Mouse (Mus musculus) G1E (cell line): ENCODE measurements around the gene Zcwpw1. TPM values are rescaled to one million over a fixed set of nuclear protein-coding genes. Genes with fewer than 3 reads are reported as not detected.

Source experiments
- ATAC-seq: 2 replicates; pipeline ENCODE4 v1.8.0; 2016; ENCODE audit warnings: mild to moderate bottlenecking; ENCODE audit not compliant: insufficient number of reproducible peaks, poor library complexity, low FRiP score, severe bottlenecking; ENCODE audit errors: extremely low read depth
- DNase-seq: peaks from one replicate; pipeline ENCODE4 v3.0.0; 2012; ENCODE audit warnings: low spot score
- H3K27me3 ChIP-seq: 2 replicates; pipeline ENCODE4 v1.6.1; 2012; ENCODE audit warnings: mild to moderate bottlenecking, low read length, inconsistent platforms; ENCODE audit not compliant: insufficient read depth
- H3K36me3 ChIP-seq: replicated peaks from 2 replicates; pipeline ENCODE3; 2012; ENCODE audit warnings: mild to moderate bottlenecking, inconsistent platforms
- H3K4me1 ChIP-seq: 2 replicates; pipeline ENCODE4 v1.6.1; 2012; ENCODE audit warnings: low read depth, low read length, inconsistent platforms, mixed read lengths; ENCODE audit not compliant: insufficient read depth
- H3K4me3 ChIP-seq: 2 replicates; pipeline ENCODE4 v1.5.1; 2012; ENCODE audit warnings: low read depth, mild to moderate bottlenecking, inconsistent platforms, low read length, moderate library complexity, mixed read lengths
- H3K9me3 ChIP-seq: replicated peaks from 2 replicates; pipeline ENCODE4 v1.6.1; 2012; ENCODE audit warnings: inconsistent platforms
- CTCF ChIP-seq: IDR thresholded peaks from 2 replicates; pipeline ENCODE4 v1.5.1; 2012; ENCODE audit warnings: low read depth, low read length, inconsistent platforms, mixed read lengths
- GATA1 ChIP-seq: IDR thresholded peaks from 2 replicates; pipeline ENCODE4 v1.6.1; 2012; ENCODE audit warnings: borderline replicate concordance, low read length, inconsistent platforms, mixed read lengths
- GATA2 ChIP-seq: IDR thresholded peaks from 2 replicates; pipeline ENCODE4 v1.6.1; 2012; ENCODE audit warnings: low read depth, low read length, inconsistent platforms, borderline replicate concordance
- POLR2AphosphoS5 ChIP-seq: IDR thresholded peaks from 2 replicates; pipeline ENCODE4 v1.6.1; 2012; ENCODE audit warnings: low read depth, low read length, inconsistent platforms; ENCODE audit not compliant: insufficient replicate concordance
- TAL1 ChIP-seq: conservative IDR thresholded peaks from 2 replicates; pipeline ENCODE4 v1.6.1; 2012; ENCODE audit warnings: low read depth, low read length, inconsistent platforms, mixed read lengths
- polyA plus RNA-seq: library from polyadenylated mRNA; stranded (reverse); fragments of >175 nt; gene quantifications from 2 replicates; pipeline ENCODE4 v1.2.3, GENCODE M21; 2012
- total RNA-seq, 2 experiments: library from RNA; stranded (forward) in 1 of 2; stranded (reverse) in 1 of 2; fragments of 200-1000 nt in 1 of 2; fragments of >200 nt in 1 of 2; fragmentation: Nextera tagmentation in 1 of 2; gene quantifications; 2 replicates each; pipeline ENCODE4 v1.2.3; 2014 to 2017

Gene Zcwpw1
- total and polyA plus RNA-seq, 3 experiments, result 0.34 to 12.9 (median 8.4) TPM

DNA sequence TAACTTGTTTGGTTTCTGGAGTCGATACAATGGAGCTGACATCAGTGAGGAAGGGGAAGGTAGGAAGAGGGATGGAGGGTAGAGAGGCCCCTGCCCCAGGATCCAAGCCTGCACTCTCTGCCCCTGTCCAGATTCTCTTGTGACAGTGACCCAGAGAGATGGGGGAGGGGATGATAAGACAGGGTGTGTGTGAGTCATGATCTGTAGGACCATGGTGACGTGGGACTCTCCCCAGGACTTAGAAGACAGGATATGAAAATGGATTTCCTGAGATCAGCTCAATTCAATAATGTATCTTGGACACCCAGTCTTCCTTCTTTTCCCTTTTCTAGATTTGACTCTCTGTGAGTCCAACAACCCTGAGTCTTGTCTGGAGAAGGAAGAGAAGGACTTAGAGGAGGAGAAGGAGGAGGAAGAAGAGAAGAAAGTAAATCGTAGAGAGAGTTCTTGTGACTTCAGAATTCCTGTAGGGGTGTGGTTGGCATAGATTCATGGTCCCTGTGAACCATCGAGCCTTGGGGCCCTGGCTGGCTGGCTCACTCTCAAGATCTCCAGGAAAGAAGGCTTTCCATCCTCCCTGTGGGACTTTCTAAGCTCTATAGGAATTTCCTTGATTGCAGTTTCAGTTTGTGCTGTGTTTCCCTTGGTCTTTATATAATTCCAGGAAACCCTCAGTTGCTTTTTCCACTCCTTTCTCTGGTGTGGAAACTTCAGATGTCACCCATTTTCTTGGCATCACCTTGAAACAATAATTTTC is 30.0 kb downstream of the Zcwpw1 start:
- no peaks in the 10 kb centered on the region for H3K36me3 ChIP-seq
- H3K4me1 ChIP-seq, result no peaks in the 10 kb centered on the region
- no peak overlapping the region for H3K4me3 ChIP-seq
- DNase-seq (no peak), ATAC-seq (no peak)
- H3K27me3 ChIP-seq, result no peaks in the 10 kb centered on the region
- TF ChIP-seq TAL1 (no peak), GATA1 (no peak), POLR2AphosphoS5 (no peak), CTCF (no peak), GATA2 (no peak)
- no peaks in the 10 kb centered on the region for H3K9me3 ChIP-seq

DNA sequence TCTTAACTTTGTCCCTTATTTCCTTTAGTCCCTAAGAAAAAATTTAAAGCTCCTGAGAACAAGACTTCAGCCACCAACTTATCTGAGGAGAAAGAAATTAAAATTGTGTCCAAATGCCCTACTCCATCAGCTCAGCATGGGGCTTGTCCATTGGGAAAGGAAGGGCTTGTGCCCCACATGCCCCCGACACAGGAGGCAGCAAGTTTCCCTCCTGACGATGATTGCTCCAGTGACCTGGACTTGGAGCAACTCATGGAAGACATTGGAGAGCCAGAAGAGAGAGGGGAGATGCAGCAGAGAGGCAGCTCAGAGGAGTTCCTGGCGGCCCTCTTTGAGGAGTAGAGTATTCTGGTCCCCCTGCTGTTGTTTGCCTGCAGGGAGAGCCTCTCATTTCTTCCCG is 34.5 kb downstream of the Zcwpw1 start:
- no peak for DNase-seq
- TF ChIP-seq CTCF (no peak), POLR2AphosphoS5 (no peak), TAL1 (no peak), GATA2 (no peak), GATA1 (no peak)

DNA sequence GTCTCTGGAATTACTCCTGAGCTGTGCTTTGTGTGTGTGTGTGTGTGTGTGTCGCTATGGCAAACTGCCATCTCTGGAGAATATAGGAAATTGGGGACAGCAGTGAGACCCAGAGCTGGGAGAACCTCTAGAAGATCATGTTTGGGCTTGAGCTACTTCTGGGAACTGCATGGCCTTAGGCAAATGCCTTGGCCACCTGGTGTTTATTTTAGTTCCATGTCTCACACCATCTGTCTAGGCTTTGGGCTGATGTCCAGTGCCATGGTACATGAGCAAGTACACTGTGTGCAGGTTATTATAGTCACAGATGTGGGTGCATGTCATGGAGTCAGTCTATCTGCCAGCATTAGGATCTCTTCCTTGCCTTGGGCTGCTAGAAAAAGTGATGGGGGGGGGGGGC is 35.0 kb downstream of the Zcwpw1 start:
- ATAC-seq (no peak), DNase-seq (no peak)
- H3K36me3 ChIP-seq, result no peaks in the 10 kb centered on the region
- no peak for TF ChIP-seq CTCF
- no peak for TF ChIP-seq TAL1
- TF ChIP-seq GATA1, result no peak
- TF ChIP-seq GATA2, result no peak
- TF ChIP-seq POLR2AphosphoS5, result no peak
- H3K4me3 ChIP-seq, result no peak overlapping the region
- no peaks in the 10 kb centered on the region for H3K4me1 ChIP-seq
- no peaks in the 10 kb centered on the region for H3K9me3 ChIP-seq
- H3K27me3 ChIP-seq, result peaks cover 7% of the 10 kb centered on the region

More for the DNA sequence above, 34.5 kb downstream of the Zcwpw1 start:
- no peak for ATAC-seq
- Histone ChIP-seq H3K36me3 (no peaks in the 10 kb centered on the region), H3K4me3 (no peak overlapping the region), H3K4me1 (no peaks in the 10 kb centered on the region), H3K27me3 (peaks cover 7% of the 10 kb centered on the region), H3K9me3 (no peaks in the 10 kb centered on the region)

DNA sequence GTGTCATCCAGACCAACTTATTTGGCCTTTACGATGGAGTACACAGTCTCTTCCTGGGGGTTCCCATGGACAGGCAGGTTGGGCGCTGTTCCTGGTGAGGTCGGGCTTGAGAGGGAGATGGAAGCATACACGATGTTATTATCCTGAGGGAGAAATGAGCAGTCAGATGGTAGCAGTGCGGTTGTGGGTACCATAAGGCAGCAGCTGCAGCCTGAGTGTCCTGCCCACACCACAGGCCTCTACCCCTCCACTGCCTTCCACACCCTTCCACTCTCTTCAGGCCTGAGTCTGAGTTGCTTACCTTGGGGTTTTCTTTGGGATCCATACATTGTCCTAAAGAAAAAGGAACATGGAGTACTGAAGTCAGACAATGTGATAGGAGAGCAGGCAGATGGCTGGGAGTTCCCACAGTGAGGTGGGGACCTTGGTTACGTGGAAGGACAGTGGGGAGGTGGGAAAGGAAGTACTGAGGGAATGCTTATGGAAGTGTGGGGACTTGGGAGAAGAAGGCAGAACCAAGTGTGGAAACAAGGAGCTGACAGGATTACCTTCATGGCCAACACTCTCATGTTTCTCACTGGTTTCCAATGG is 36.0 kb downstream of the Zcwpw1 start:
- no peak for DNase-seq
- TF ChIP-seq TAL1 (no peak), POLR2AphosphoS5 (no peak), GATA1 (no peak), CTCF (no peak), GATA2 (no peak)
- no peaks in the 10 kb centered on the region for H3K4me1 ChIP-seq

DNA sequence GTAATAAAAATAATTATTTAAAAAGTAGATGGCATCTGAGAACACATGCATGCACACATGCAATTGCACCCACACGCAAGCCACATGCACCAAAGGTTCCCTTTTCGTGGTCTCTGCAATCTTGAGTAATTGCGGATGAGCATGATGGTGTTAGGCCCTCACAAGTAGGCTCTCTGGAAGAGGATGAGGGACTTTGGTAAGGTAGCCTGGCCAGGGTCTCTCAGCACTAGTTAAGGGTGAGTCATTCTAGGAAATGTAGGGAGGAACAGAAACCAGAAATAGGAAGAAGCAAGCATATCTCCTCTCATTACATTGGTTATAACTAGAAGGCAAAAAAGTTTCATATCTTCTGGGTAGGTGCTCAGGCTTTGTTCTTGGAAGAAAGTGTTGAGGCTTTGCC is 37.4 kb downstream of the Zcwpw1 start:
- no peak overlapping the region for H3K4me3 ChIP-seq
- TF ChIP-seq CTCF (no peak), POLR2AphosphoS5 (no peak), GATA2 (no peak), GATA1 (no peak), TAL1 (no peak)
- DNase-seq, result no peak
- H3K36me3 ChIP-seq, result no peaks in the 10 kb centered on the region
- H3K4me1 ChIP-seq, result no peaks in the 10 kb centered on the region
- H3K9me3 ChIP-seq, result no peaks in the 10 kb centered on the region
- no peak for ATAC-seq
- H3K27me3 ChIP-seq, result peaks cover 7% of the 10 kb centered on the region

More for the DNA sequence above, 36.0 kb downstream of the Zcwpw1 start:
- ATAC-seq, result no peak
- no peaks in the 10 kb centered on the region for H3K36me3 ChIP-seq
- H3K9me3 ChIP-seq, result no peaks in the 10 kb centered on the region
- H3K4me3 ChIP-seq, result no peak overlapping the region
- peaks cover 7% of the 10 kb centered on the region for H3K27me3 ChIP-seq

DNA sequence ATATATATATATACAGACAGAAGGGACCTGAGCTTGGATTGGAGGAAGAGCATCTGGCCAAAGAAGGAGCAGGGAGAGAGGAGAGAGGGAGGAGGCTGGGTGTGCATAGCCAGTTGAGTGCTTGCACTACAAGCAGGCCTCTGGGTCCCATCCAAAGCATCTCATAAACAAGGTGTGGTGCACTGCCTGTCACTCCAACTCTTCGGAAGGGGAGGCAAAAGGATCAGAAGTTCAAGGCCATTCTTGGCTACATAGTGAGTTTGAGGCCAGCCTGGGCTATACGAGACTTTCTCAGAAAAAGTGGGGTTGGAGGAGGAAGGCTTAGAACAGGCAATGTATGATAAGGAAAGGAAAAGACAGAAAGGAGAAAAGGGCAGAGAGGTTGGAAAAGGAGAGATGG is 38.4 kb downstream of the Zcwpw1 start:
- no peak for ATAC-seq
- H3K4me1 ChIP-seq, result no peaks in the 10 kb centered on the region
- DNase-seq, result no peak
- peaks cover 7% of the 10 kb centered on the region for H3K27me3 ChIP-seq
- H3K4me3 ChIP-seq, result no peak overlapping the region
- no peaks in the 10 kb centered on the region for H3K36me3 ChIP-seq
- TF ChIP-seq GATA2, result no peak
- TF ChIP-seq TAL1, result no peak
- TF ChIP-seq POLR2AphosphoS5, result no peak
- TF ChIP-seq GATA1, result no peak
- no peak for TF ChIP-seq CTCF
- H3K9me3 ChIP-seq, result no peaks in the 10 kb centered on the region

DNA sequence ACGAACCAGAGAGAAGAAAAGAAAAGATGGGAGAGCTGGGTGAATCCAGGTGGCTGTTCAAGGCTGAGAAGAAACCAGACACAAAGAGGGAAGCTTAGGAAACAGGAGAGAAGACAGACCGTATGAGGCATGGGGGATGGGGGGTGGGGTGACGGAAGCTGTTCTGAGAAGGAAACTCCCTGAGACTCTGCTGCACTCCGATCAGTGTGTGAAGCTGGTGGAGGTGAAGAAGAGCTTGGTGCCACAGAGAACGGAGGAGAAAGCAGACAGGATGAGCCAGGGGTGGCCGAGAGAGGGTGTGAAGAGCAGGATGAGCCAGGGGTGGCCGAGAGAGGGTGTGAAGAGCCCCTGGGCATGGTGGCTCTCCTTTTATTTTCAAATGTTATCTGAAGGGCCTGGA is 38.8 kb downstream of the Zcwpw1 start:
- DNase-seq (no peak), ATAC-seq (no peak)
- Histone ChIP-seq H3K36me3 (no peaks in the 10 kb centered on the region), H3K27me3 (peaks cover 7% of the 10 kb centered on the region), H3K4me3 (no peak overlapping the region), H3K9me3 (no peaks in the 10 kb centered on the region), H3K4me1 (no peaks in the 10 kb centered on the region)
- TF ChIP-seq CTCF (no peak), TAL1 (no peak), GATA2 (no peak), POLR2AphosphoS5 (no peak), GATA1 (no peak)
